Mouse (Mus musculus) limb, embryonic 12.5 days (tissue): ENCODE data around the gene Fxyd3. TPM values are rescaled to one million over a fixed set of nuclear protein-coding genes. Genes with fewer than 3 reads are reported as not detected.

ENCODE experiments used
- ATAC-seq: fragments of 200-750 bp; cut with Nextera tagmentation; 2 replicates; pipeline ENCODE4 v1.8.0; 2017; ENCODE audit warnings: low read depth, moderate TSS enrichment; ENCODE audit not compliant: insufficient number of reproducible peaks, insufficient read depth, low FRiP score, low TSS enrichment
- H3K27ac ChIP-seq: fragments of 300-500 bp; sonication (generic); 2 replicates; pipeline ENCODE4 v1.5.1; 2016; ENCODE audit warnings: mild to moderate bottlenecking, moderate library complexity
- H3K27me3 ChIP-seq: fragments of 300-500 bp; sonication (generic); 2 replicates; pipeline ENCODE4 v1.6.1; 2016; ENCODE audit warnings: mild to moderate bottlenecking, moderate library complexity
- H3K36me3 ChIP-seq: fragments of 300-500 bp; sonication (generic); 2 replicates; pipeline ENCODE4 v1.6.1; 2016; ENCODE audit warnings: mild to moderate bottlenecking, moderate library complexity
- H3K4me1 ChIP-seq: fragments of 300-500 bp; sonication (generic); replicated peaks from 2 replicates; pipeline ENCODE4 v1.6.1; 2016
- H3K4me2 ChIP-seq: fragments of 300-500 bp; sonication (generic); 2 replicates; pipeline ENCODE4 v1.6.1; 2016; ENCODE audit warnings: mild to moderate bottlenecking, moderate library complexity
- H3K4me3 ChIP-seq: fragments of 300-500 bp; sonication (generic); replicated peaks from 2 replicates; pipeline ENCODE4 v1.5.1; 2016; ENCODE audit warnings: mild to moderate bottlenecking
- H3K9ac ChIP-seq: fragments of 300-500 bp; sonication (generic); replicated peaks from 2 replicates; pipeline ENCODE4 v1.6.1; 2016; ENCODE audit warnings: mild to moderate bottlenecking, moderate library complexity
- H3K9me3 ChIP-seq: fragments of 300-500 bp; sonication (generic); 2 replicates; pipeline ENCODE4 v1.6.1; 2016; ENCODE audit warnings: mild to moderate bottlenecking, moderate library complexity
- WGBS: fragments of 180-500 bp; shearing (Covaris S2); methylation state at CpG from one replicate; pipeline ENCODE4 v1.1.7; 2016; 5-methylcytosine and 5-hydroxymethylcytosine counted together
- polyA plus RNA-seq: library from polyadenylated mRNA; unstranded; fragments of >200 nt; fragmentation: Nextera tagmentation; extraction: Ambion mirVana; gene quantifications from 2 replicates; pipeline ENCODE4 v1.2.1, GENCODE M21; 2016

Fxyd3 gene
- polyA plus RNA-seq, 1 experiment from 2014 or later: 18.3 TPM

- Histone ChIP-seq H3K27me3 (no peaks in the 10 kb centered on the region), H3K27ac (0 out of 2 replicates have a peak overlapping the region, but pooled peaks have one; percentile 41), H3K4me3 (no peak overlapping the region), H3K9me3 (peaks cover 2% of the 10 kb centered on the region; the same call in 1 of the 2 replicates), H3K4me1 (peaks cover 14% of the 10 kb centered on the region; the same call in 1 of the 2 replicates), H3K9ac (no peak overlapping the region), H3K36me3 (no peaks in the 10 kb centered on the region), H3K4me2 (no peak overlapping the region)
- 58% methylated on average over 14 of the region's 14 CpGs for WGBS
- ATAC-seq: no peak
Measured at GRCm38 (mm10) chr7:31082831-31083588, 6.5 kb upstream of the Fxyd3 start.

DNA sequence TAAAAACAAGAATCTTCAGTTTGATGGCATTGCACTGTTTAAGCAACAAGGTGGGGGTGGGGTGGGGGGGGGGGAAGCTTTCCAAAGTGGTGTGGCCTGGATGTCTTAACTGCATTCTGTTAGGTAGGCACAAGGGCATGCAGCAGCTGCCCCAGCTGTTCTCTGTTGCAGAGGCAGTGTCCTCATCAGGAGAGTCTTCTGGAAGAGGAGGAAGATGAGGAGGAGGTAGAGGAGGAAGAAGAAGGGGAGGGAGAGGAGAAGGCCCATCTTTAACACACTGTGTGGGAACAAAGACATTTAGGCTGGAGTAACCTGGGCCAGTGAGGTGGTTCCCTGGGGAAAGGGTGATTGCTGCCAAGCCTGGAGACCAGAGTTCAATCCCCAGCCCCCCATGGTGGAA, 5.6 kb upstream of the Fxyd3 start:
- Histone ChIP-seq H3K4me1 (peaks cover 22% of the 10 kb centered on the region), H3K4me3 (no peak overlapping the region), H3K9me3 (peaks cover 2% of the 10 kb centered on the region; the same call in 1 of the 2 replicates), H3K27me3 (no peaks in the 10 kb centered on the region), H3K27ac (no peak overlapping the region), H3K9ac (no peak overlapping the region), H3K4me2 (no peak overlapping the region), H3K36me3 (no peaks in the 10 kb centered on the region)
- ATAC-seq: no peak

DNA sequence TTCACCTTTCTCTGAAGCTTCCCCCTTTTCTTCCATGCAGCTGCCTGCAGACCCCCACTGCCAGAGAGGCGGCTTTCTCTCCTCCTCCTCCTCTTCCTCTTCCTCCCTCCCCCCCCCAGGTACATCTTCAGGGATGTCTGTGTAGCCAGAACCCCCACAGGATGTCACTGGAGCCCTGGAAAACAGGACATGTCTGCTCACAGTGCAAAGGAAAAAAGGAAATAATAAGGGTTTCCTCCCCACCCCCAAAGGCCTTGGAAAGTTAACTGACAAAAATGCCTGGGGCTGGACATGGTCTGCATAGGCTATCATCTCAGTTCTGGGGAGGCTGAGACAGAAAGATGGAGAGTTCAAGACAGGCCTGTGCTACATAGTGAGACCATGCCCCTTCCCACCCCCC, 4.6 kb upstream of the Fxyd3 start:
- no peak overlapping the region for H3K27ac ChIP-seq
- no peak for ATAC-seq
- no peak overlapping the region for H3K4me2 ChIP-seq
- H3K9ac ChIP-seq: no peak overlapping the region
- H3K4me3 ChIP-seq: no peak overlapping the region
- 57% methylated on average over 1 of the region's 1 CpGs for WGBS
- no peaks in the 10 kb centered on the region for H3K36me3 ChIP-seq
- no peaks in the 10 kb centered on the region for H3K27me3 ChIP-seq
- peaks cover 31% of the 10 kb centered on the region for H3K4me1 ChIP-seq
- H3K9me3 ChIP-seq: peaks cover 2% of the 10 kb centered on the region; the same call in 1 of the 2 replicates

- Histone ChIP-seq H3K4me3 (no peak overlapping the region), H3K9ac (no peak overlapping the region), H3K4me1 (peaks cover 31% of the 10 kb centered on the region), H3K9me3 (peaks cover 2% of the 10 kb centered on the region; the same call in 1 of the 2 replicates), H3K36me3 (no peaks in the 10 kb centered on the region), H3K27ac (no peak overlapping the region), H3K27me3 (no peaks in the 10 kb centered on the region), H3K4me2 (no peak overlapping the region)
- 67% methylated on average over 3 of the region's 3 CpGs for WGBS
- no peak for ATAC-seq
Measured at GRCm38 (mm10) chr7:31080611-31081010, 4.1 kb upstream of the Fxyd3 start.

DNA sequence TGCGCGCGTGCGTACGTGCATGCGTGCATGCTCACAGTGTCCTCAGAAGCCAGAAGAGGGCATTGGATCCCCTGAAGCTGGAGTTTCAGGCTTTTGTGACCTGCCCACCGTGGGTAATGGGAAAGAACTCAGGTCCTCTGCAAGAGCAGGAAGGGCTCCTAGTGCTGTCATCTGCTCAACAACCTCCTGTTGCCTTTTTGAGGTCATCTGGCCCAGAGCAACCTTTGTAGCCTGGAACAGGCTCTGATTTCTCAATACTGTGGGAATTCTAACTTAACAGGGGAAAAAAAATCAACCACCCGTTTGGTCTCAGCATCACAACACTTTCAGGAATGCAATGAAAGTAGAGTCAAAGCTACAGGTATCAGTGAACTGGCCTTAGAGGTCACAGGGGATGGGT, 3.2 kb upstream of the Fxyd3 start:
- H3K4me1 ChIP-seq: peaks cover 26% of the 10 kb centered on the region
- no peaks in the 10 kb centered on the region for H3K36me3 ChIP-seq
- H3K9me3 ChIP-seq: peaks cover 2% of the 10 kb centered on the region; the same call in 1 of the 2 replicates
- no peak overlapping the region for H3K27ac ChIP-seq
- H3K9ac ChIP-seq: no peak overlapping the region
- H3K27me3 ChIP-seq: no peaks in the 10 kb centered on the region
- ATAC-seq: no peak
- WGBS: 83% methylated on average over 8 of the region's 8 CpGs
- H3K4me3 ChIP-seq: no peak overlapping the region
- no peak overlapping the region for H3K4me2 ChIP-seq

DNA sequence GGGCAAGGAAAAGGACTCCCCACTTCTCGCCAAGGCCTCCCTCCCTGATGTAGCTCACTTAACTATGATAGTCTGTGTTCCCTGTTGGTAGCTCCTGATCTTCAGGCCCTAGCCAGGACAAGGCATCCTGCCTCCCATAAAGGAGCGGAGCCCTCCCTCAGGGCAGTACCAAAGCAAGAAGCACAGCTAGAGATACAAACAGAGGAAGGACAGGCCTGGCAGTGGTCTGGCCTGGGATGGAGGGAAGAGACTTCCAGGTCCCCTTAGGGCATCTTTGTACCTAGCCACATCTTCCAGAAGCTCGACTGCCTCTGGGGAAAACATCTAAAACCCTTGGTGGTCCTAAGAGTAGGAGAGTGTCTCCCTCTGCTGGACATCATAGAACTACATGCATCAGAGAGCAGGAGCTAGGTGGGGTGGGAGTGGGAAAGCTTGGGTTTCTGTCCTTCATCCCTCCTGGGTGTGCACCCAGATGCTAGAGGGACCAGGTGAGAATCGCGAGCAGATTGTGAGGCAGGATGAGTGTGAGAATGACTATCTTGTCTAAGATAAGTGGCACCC, 1.5 kb upstream of the Fxyd3 start:
- no peaks in the 10 kb centered on the region for H3K36me3 ChIP-seq
- H3K9me3 ChIP-seq: peaks cover 2% of the 10 kb centered on the region; the same call in 1 of the 2 replicates
- ATAC-seq: peak; percentile 34; the same call in 1 of the 2 replicates
- peaks cover 20% of the 10 kb centered on the region for H3K4me1 ChIP-seq
- H3K4me3 ChIP-seq: no peak overlapping the region
- no peak overlapping the region for H3K9ac ChIP-seq
- no peak overlapping the region for H3K4me2 ChIP-seq
- H3K27ac ChIP-seq: peak overlapping the region; percentile 62
- no peaks in the 10 kb centered on the region for H3K27me3 ChIP-seq
- WGBS: 53% methylated on average over 5 of the region's 5 CpGs

DNA sequence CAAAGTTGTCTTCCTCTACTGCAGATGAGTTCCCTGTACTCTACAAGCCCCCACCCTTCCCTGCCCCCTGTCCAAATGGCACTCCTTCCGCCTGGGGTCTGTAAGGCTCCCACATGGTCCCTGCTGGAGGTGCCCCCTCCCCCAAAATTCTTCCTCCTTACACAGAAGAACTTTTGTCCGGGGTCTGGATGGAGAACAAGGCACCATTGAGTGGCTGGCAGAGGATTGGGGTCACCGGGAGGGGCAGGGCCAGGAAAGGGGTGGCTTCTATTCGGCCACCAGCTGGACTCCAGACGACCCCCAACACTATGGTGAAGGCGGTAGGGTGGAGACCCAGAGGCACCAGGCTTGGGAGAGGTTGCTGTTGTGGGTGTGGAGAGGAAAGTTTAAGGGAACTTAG, 966 bp upstream of the Fxyd3 start:
- whole genome bisulfite sequencing: 51% methylated on average over 6 of the region's 6 CpGs
- H3K4me2 ChIP-seq: no peak overlapping the region
- peak overlapping the region; percentile 62 for H3K27ac ChIP-seq
- H3K4me1 ChIP-seq: peaks cover 18% of the 10 kb centered on the region
- H3K9me3 ChIP-seq: peaks cover 2% of the 10 kb centered on the region; the same call in 1 of the 2 replicates
- H3K27me3 ChIP-seq: no peaks in the 10 kb centered on the region
- peak; percentile 52; the same call in 1 of the 2 replicates for ATAC-seq
- no peaks in the 10 kb centered on the region for H3K36me3 ChIP-seq
- H3K4me3 ChIP-seq: no peak overlapping the region
- no peak overlapping the region for H3K9ac ChIP-seq

GRCm38 (mm10) chr7:31074713-31075069, 1.8 kb downstream of the Fxyd3 start:
- Histone ChIP-seq H3K9ac (no peak overlapping the region), H3K36me3 (no peaks in the 10 kb centered on the region), H3K4me3 (no peak overlapping the region), H3K9me3 (no peaks in the 10 kb centered on the region), H3K4me2 (no peak overlapping the region), H3K27me3 (no peaks in the 10 kb centered on the region), H3K4me1 (peaks cover 23% of the 10 kb centered on the region), H3K27ac (no peak overlapping the region)
- 69% methylated on average over 5 of the region's 5 CpGs for WGBS
- ATAC-seq: no peak

GRCm38 (mm10) chr7:31074061-31074712, 2.3 kb downstream of the Fxyd3 start:
- H3K27ac ChIP-seq: no peak overlapping the region
- no peaks in the 10 kb centered on the region for H3K27me3 ChIP-seq
- H3K4me1 ChIP-seq: peaks cover 23% of the 10 kb centered on the region
- 51% methylated on average over 7 of the region's 7 CpGs for WGBS
- H3K9me3 ChIP-seq: no peaks in the 10 kb centered on the region
- no peak overlapping the region for H3K4me2 ChIP-seq
- no peak for ATAC-seq
- H3K9ac ChIP-seq: no peak overlapping the region
- H3K4me3 ChIP-seq: no peak overlapping the region
- no peaks in the 10 kb centered on the region for H3K36me3 ChIP-seq

GRCm38 (mm10) chr7:31073546-31073945, 3.0 kb downstream of the Fxyd3 start:
- Histone ChIP-seq H3K27ac (no peak overlapping the region), H3K36me3 (no peaks in the 10 kb centered on the region), H3K9ac (no peak overlapping the region), H3K4me3 (no peak overlapping the region), H3K4me2 (no peak overlapping the region), H3K27me3 (no peaks in the 10 kb centered on the region), H3K4me1 (peaks cover 23% of the 10 kb centered on the region), H3K9me3 (no peaks in the 10 kb centered on the region)
- no peak for ATAC-seq

DNA sequence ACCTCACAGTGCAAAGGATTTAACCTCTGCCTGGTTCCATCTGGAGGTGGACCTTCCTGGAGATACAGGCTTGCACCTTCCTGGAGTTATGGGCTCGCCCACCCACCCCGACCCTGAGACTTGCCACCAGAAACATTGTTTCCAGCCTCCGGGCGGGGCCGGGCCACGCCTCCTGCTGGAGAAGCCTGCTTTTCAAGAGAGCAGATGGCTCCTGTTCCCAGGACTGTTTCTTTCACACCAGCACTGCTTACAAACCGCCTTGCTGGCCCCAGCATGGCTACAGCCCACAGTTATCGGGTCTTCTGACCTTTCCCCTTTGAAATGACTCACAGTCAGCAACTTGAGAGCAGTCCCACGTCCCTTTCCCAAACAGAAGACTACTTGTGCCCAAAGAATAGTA, 4.2 kb downstream of the Fxyd3 start:
- no peak for ATAC-seq
- no peaks in the 10 kb centered on the region for H3K36me3 ChIP-seq
- no peaks in the 10 kb centered on the region for H3K9me3 ChIP-seq
- H3K27me3 ChIP-seq: no peaks in the 10 kb centered on the region
- H3K4me3 ChIP-seq: no peak overlapping the region
- no peak overlapping the region for H3K27ac ChIP-seq
- H3K9ac ChIP-seq: no peak overlapping the region
- no peak overlapping the region for H3K4me2 ChIP-seq
- peaks cover 27% of the 10 kb centered on the region for H3K4me1 ChIP-seq
- WGBS: 21% methylated on average over 9 of the region's 9 CpGs
